Mouse (Mus musculus) embryonic facial prominence, embryonic 12.5 days (tissue): ENCODE results near the gene Sfn. TPM values are rescaled to one million over a fixed set of nuclear protein-coding genes. Genes with fewer than 3 reads are reported as not detected.

Experiments used
- ATAC-seq: fragments of 200-750 bp; cut with Nextera tagmentation; 2 replicates; pipeline ENCODE4 v1.8.0; 2017; ENCODE audit not compliant: insufficient number of reproducible peaks, insufficient read depth, low FRiP score, low TSS enrichment
- H3K27ac ChIP-seq: fragments of 300-500 bp; sonication (generic); 2 replicates; pipeline ENCODE4 v1.5.1; 2016; ENCODE audit warnings: mild to moderate bottlenecking
- H3K27me3 ChIP-seq: fragments of 300-500 bp; sonication (generic); 2 replicates; pipeline ENCODE4 v1.6.1; 2016; ENCODE audit warnings: mild to moderate bottlenecking, moderate library complexity
- H3K36me3 ChIP-seq: fragments of 300-500 bp; sonication (generic); 2 replicates; pipeline ENCODE4 v1.6.1; 2016; ENCODE audit warnings: mild to moderate bottlenecking
- H3K4me1 ChIP-seq: fragments of 300-500 bp; sonication (generic); 2 replicates; pipeline ENCODE4 v1.6.1; 2016
- H3K4me2 ChIP-seq: fragments of 300-500 bp; sonication (generic); replicated peaks from 2 replicates; pipeline ENCODE4 v1.6.1; 2016; ENCODE audit warnings: mild to moderate bottlenecking, moderate library complexity
- H3K4me3 ChIP-seq: fragments of 300-500 bp; sonication (generic); 2 replicates; pipeline ENCODE4 v1.5.1; 2016; ENCODE audit warnings: mild to moderate bottlenecking
- H3K9ac ChIP-seq: fragments of 300-500 bp; sonication (generic); 2 replicates; pipeline ENCODE4 v1.6.1; 2016; ENCODE audit warnings: mild to moderate bottlenecking, moderate library complexity
- H3K9me3 ChIP-seq: fragments of 300-500 bp; sonication (generic); 2 replicates; pipeline ENCODE4 v1.6.1; 2016; ENCODE audit warnings: mild to moderate bottlenecking, moderate library complexity
- WGBS: fragments of 180-500 bp; shearing (Covaris S2); methylation state at CpG from one replicate; pipeline ENCODE4 v1.1.7; 2016; 5-methylcytosine and 5-hydroxymethylcytosine counted together
- polyA plus RNA-seq: library from polyadenylated mRNA; unstranded; fragments of >200 nt; fragmentation: Nextera tagmentation; extraction: Ambion mirVana; gene quantifications from 2 replicates; pipeline ENCODE4 v1.2.1, GENCODE M21; 2016

The Sfn gene
- polyA plus RNA-seq, 1 experiment from 2014 or later, result 44.4 TPM

DNA sequence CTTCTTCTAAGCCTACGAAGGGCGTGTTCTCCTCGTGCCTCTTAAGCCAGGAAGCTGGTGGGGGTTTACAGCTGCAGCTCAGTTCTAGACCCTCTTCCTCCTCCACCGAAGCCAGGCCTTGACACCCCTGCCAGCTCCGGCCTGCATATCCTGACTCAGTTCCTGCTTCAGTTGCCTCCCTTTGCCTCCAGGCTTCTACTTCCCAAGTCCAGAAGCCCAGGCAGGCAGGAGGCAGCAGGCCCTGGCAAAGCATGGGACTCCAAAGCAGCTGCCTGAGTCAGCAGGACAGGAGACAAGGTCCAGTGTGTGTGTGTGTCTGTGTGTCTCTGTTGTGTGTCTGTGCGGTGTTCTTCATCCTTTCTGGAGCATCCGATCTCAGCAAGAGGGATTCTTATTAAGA, 2.2 kb upstream of the Sfn start:
- H3K36me3 ChIP-seq, result peaks cover 46% of the 10 kb centered on the region
- no peak overlapping the region for H3K27ac ChIP-seq
- 82% methylated on average over 7 of the region's 7 CpGs for WGBS
- ATAC-seq, result no peak
- no peaks in the 10 kb centered on the region for H3K9me3 ChIP-seq
- H3K4me3 ChIP-seq, result no peak overlapping the region
- H3K4me2 ChIP-seq, result no peak overlapping the region
- H3K27me3 ChIP-seq, result peaks cover 43% of the 10 kb centered on the region
- no peaks in the 10 kb centered on the region for H3K4me1 ChIP-seq
- no peak overlapping the region for H3K9ac ChIP-seq

DNA sequence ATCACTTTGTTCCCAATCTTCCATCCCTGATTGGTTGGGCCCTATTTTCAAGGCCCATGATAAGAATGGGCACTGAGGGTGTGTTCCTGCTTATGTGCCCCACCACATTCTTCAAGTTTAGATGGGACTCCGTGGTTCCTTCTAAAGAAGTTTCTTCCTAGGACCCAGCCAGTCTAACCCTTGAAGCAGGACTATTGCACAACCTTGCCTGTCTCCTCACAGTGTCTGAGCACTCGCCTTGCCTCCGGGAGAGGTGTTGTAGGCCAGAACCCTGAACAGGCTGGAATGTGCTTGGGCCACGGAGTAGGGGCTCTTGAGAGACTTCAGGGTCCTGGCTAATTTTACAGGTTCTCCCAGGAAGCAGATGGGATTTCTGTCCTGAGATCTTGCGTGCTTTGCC, 1.1 kb upstream of the Sfn start:
- Histone ChIP-seq H3K9me3 (no peaks in the 10 kb centered on the region), H3K4me1 (peaks cover 4% of the 10 kb centered on the region; the same call in 1 of the 2 replicates), H3K4me3 (no peak overlapping the region), H3K36me3 (peaks cover 36% of the 10 kb centered on the region), H3K9ac (no peak overlapping the region), H3K4me2 (no peak overlapping the region), H3K27ac (no peak overlapping the region), H3K27me3 (peaks cover 53% of the 10 kb centered on the region)
- no peak for ATAC-seq
- 91% methylated on average over 5 of the region's 5 CpGs for WGBS

DNA sequence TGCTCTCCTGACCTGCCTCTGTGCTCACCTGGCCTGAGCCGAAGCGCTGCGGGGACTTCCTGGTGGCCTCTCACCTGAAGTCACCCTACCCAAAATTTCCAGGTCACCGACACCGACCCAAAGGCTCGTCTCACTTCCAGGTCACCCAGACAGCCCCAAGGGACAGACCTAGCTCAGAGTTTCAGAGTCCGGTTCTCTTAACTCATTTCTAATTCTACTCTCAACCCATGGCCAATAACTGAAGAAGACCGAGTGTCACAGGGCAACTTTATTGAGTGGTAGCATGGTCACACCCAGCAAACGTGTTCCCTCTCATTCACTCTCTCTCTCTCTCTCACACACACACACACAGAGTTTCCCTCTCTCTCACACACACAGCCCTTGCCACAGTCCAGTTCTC, 1.7 kb downstream of the Sfn start:
- 15% methylated on average over 9 of the region's 9 CpGs for WGBS
- Histone ChIP-seq H3K9me3 (no peaks in the 10 kb centered on the region), H3K4me2 (peak overlapping the region; percentile 73), H3K27me3 (peaks cover 53% of the 10 kb centered on the region), H3K9ac (peak overlapping the region; percentile 53; the same call in 1 of the 2 replicates), H3K36me3 (peaks cover 16% of the 10 kb centered on the region), H3K27ac (peak overlapping the region; percentile 63; the same call in 1 of the 2 replicates), H3K4me3 (peak overlapping the region; percentile 44), H3K4me1 (peaks cover 4% of the 10 kb centered on the region; the same call in 1 of the 2 replicates)
- no peak for ATAC-seq

DNA sequence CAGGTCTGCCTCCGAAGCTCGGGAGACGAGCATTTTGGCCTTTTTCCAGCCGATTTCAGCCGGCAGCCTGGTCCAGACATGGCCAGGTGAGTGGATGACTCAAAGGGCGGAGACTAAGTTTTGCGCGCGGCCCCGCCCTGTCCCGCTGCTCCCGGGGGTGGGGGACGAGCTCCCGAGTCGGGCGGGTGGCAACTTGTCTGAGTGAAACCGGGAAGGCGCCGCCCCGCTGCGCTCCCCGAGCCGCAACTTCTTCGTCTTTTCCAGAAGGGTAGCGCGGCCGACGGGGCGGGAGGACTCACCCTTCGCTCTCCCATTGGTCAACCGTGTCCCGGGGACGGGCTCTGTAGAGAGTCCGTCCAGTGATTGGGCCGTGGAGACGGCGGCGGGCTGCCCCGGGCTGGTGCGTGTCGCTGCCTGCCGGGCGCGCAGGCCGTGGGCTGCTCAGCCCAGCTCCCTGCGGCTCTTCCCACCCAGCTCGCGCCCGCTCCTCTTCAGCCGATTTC, 2.3 kb downstream of the Sfn start:
- H3K27ac ChIP-seq, result peak overlapping the region; percentile 63; the same call in 1 of the 2 replicates
- H3K9ac ChIP-seq, result peak overlapping the region; percentile 53
- peak overlapping the region; percentile 73 for H3K4me2 ChIP-seq
- H3K27me3 ChIP-seq, result peaks cover 53% of the 10 kb centered on the region
- H3K4me1 ChIP-seq, result peaks cover 4% of the 10 kb centered on the region; the same call in 1 of the 2 replicates
- under 1% methylated on average over 50 of the region's 50 CpGs for WGBS
- ATAC-seq, result peak; percentile 96
- H3K4me3 ChIP-seq, result peak overlapping the region; percentile 44
- H3K36me3 ChIP-seq, result peaks cover 10% of the 10 kb centered on the region
- H3K9me3 ChIP-seq, result no peaks in the 10 kb centered on the region

DNA sequence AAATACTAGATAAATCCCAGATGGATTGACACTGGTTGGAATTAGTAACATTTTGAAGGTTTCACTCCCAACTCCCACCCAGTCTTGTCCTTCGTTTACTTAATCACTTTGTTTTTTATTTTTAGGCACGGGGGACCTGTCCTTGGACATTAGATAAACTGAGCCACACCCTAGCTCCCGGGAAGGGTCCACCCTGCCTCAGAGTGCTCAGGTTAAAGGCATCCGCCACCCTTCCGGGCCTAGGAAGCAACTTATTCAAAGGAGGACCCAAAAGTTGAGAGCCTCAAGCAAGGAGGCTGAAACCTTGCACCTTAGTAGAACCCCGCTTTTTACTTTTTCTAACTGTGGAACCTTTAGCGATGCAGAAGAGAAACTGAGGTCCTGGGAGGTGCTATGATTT, 2.9 kb downstream of the Sfn start:
- 0 out of 2 replicates have a peak overlapping the region, but pooled peaks have one; percentile 31 for H3K27ac ChIP-seq
- H3K4me1 ChIP-seq, result peaks cover 4% of the 10 kb centered on the region; the same call in 1 of the 2 replicates
- H3K27me3 ChIP-seq, result peaks cover 53% of the 10 kb centered on the region
- no peak for ATAC-seq
- peaks cover 8% of the 10 kb centered on the region for H3K36me3 ChIP-seq
- peak overlapping the region; percentile 73 for H3K4me2 ChIP-seq
- WGBS, result 26% methylated on average over 7 of the region's 7 CpGs
- peak overlapping the region; percentile 53 for H3K9ac ChIP-seq
- no peaks in the 10 kb centered on the region for H3K9me3 ChIP-seq
- peak overlapping the region; percentile 44 for H3K4me3 ChIP-seq

DNA sequence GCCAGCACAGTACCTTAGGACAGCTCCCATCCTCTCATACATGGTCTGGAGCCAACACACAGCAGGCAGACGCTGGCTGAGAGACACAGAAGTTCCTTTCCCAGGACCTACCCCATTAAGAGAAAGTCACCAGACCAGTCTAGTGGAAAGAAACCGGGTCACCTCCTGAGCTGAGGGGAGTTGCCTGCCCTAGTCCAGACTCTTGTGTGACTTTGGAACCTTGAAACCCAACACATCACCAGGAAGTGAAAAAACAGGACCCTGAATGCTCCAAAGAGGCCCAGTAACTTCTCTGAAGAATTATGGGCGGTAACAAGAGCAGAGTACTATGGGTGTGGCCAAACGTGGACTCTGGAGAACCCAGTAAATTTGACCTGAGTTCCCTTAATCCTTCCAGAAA, 3.4 kb downstream of the Sfn start:
- H3K4me3 ChIP-seq, result no peak overlapping the region

DNA sequence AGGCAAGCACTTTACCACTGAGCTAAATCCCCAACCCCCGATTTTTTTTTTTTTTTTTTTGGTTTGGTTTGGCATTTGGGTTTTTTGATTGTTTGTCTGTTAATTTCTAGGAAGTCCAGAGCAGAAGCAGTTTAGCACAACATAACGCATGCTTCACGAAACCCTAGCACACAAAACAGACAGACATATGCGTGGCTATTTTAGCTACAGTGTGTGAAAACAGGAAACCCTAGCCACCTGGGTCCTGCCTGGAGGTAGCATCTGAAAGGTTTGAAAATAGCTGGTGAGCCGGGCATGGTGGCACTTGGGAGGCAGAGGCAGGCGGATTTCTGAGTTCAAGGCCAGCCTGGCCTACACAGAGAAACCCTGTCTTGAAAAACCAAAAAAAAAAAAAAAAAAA, 5.9 kb downstream of the Sfn start:
- Histone ChIP-seq H3K4me2 (no peak overlapping the region), H3K27me3 (peaks cover 28% of the 10 kb centered on the region), H3K27ac (no peak overlapping the region), H3K4me1 (peaks cover 4% of the 10 kb centered on the region; the same call in 1 of the 2 replicates), H3K4me3 (no peak overlapping the region), H3K9ac (no peak overlapping the region), H3K9me3 (no peaks in the 10 kb centered on the region), H3K36me3 (peaks cover 8% of the 10 kb centered on the region)
- no peak for ATAC-seq
- WGBS, result 79% methylated on average over 6 of the region's 6 CpGs

More for the DNA sequence above, 3.4 kb downstream of the Sfn start:
- Histone ChIP-seq H3K27ac (no peak overlapping the region), H3K9ac (no peak overlapping the region), H3K4me2 (no peak overlapping the region), H3K9me3 (no peaks in the 10 kb centered on the region), H3K36me3 (peaks cover 3% of the 10 kb centered on the region), H3K4me1 (peaks cover 4% of the 10 kb centered on the region; the same call in 1 of the 2 replicates), H3K27me3 (peaks cover 53% of the 10 kb centered on the region)
- ATAC-seq, result no peak
- WGBS, result 40% methylated on average over 4 of the region's 4 CpGs

DNA sequence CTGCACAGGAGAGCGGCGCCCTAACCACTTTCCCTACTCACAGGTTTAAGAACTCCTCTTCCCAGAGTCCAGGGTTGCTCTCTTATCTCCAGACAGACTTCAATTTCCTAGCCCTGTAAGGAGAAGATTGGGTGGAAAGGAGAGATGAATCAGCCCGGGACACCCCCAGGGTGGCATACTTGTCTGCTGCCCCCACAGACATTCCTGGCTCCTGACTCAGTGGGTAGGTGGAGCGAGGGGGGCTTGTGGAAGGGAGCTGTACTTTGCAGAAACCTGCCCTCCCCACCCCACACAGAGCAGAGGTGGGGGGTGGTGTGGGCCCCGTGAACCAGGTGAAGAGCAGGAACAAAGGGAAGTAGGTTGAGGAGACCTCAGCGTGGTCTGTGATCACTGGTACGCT, 6.4 kb downstream of the Sfn start:
- Histone ChIP-seq H3K4me1 (peaks cover 4% of the 10 kb centered on the region; the same call in 1 of the 2 replicates), H3K27me3 (peaks cover 23% of the 10 kb centered on the region), H3K4me2 (no peak overlapping the region), H3K4me3 (no peak overlapping the region), H3K36me3 (peaks cover 14% of the 10 kb centered on the region), H3K9ac (0 out of 2 replicates have a peak overlapping the region, but pooled peaks have one; percentile 7), H3K27ac (0 out of 2 replicates have a peak overlapping the region, but pooled peaks have one; percentile 6), H3K9me3 (no peaks in the 10 kb centered on the region)
- WGBS, result 67% methylated on average over 7 of the region's 7 CpGs
- no peak for ATAC-seq

DNA sequence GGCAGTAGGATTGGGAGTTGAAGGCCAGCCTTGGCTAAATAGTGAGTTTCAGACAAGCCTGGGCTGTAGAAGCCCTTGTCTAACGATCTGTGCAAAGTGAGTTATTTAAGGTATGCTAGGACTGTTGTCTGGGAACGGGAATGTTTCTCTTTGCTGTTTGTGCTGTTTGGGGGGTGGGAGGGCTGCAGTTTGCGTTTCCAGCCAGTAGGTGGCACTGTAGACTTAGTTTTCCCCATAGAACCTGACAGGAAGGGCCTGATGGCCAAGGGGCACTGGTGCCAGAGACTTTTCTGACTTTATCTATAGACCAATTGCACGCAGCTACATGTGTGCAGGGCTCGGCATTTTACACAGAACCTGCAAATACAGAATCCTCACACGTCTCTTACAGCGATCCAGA, 9.4 kb downstream of the Sfn start:
- H3K9ac ChIP-seq, result no peak overlapping the region
- H3K27ac ChIP-seq, result no peak overlapping the region
- no peaks in the 10 kb centered on the region for H3K9me3 ChIP-seq
- H3K4me2 ChIP-seq, result no peak overlapping the region
- no peaks in the 10 kb centered on the region for H3K27me3 ChIP-seq
- WGBS, result 32% methylated on average over 7 of the region's 7 CpGs
- H3K36me3 ChIP-seq, result peaks cover 43% of the 10 kb centered on the region
- H3K4me1 ChIP-seq, result no peaks in the 10 kb centered on the region
- H3K4me3 ChIP-seq, result no peak overlapping the region
- ATAC-seq, result no peak

DNA sequence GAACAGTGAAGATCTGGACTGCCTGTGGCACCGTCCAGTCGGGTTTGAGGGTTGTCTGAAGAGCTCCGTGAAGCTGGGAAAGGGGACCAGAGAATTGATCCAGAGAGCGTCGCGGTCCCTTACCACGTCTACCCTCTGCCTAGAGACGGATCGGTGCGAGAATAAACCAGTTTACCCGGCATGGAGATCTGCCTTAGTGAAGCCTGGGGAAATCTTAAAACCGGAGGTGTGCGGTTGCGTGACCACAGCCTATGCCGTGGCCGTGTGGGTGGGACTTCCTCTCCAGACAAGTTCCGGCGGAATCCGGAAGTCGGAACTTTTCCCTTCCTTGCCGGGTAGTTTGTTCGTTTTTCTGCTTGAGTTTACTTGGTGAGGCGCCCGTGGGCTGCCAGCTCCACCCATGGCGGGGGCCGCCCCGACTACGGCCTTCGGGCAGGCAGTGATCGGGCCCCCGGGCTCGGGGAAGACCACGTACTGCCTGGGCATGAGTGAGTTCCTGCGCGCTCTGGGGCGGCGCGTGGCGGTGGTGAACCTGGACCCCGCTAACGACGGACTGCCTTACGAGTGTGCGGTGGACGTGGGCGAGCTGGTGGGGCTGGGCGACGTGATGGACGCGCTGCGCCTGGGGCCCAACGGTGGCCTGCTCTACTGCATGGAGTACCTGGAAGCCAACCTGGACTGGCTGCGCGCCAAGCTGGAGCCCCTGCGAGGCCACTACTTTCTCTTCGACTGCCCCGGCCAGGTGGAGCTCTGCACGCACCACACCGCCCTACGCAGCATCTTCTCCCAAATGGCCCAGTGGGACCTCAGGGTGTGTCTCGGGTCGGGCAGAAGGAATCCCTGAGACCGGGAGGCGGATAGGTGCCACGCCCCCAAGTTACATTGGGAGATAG, 17.7 kb downstream of the Sfn start, which contains the start of gene Gpn2:
TSS of gene Gpn2 (plus strand) at position 304 of the 893 bp plus-strand sequence.
- 1% methylated on average over 65 of the region's 65 CpGs for WGBS
- no peaks in the 10 kb centered on the region for H3K9me3 ChIP-seq
- H3K27me3 ChIP-seq, result no peaks in the 10 kb centered on the region
- peak within 1 kb of the TSS; percentile 86 for H3K4me3 ChIP-seq
- peak within 1 kb of the TSS; percentile 82 for H3K9ac ChIP-seq
- H3K36me3 ChIP-seq, result peaks cover 61% of the 10 kb centered on the region
- ATAC-seq, result peak; percentile 67; the same call in 1 of the 2 replicates
- peak within 1 kb of the TSS; percentile 67 for H3K27ac ChIP-seq
- H3K4me1 ChIP-seq, result peaks cover 10% of the 10 kb centered on the region; the same call in 1 of the 2 replicates
- H3K4me2 ChIP-seq, result peak within 1 kb of the TSS; percentile 98

DNA sequence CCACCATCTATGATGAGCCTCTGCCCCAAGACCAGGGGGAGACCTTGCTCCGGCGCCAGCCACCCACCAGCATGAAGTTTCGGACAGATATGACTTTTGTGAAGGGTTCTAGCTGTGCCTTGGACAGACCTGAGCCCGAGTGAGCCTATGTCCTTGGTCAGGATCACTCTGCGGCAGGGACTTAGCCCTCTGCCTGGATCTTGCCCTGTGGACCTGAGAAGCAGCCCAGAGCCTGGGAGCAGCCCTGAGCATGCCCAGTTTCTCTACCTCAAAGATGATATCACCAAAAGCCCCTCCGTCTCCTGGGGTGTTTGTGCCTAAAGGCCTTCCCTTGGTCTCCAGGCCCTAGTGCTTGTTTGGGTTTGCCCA, 18.3 kb downstream of the Sfn start:
- 58% methylated on average over 6 of the region's 6 CpGs for WGBS
- peak overlapping the region; percentile 67; the same call in 1 of the 2 replicates for H3K27ac ChIP-seq
- ATAC-seq, result no peak
- peaks cover 10% of the 10 kb centered on the region; the same call in 1 of the 2 replicates for H3K4me1 ChIP-seq
- H3K4me3 ChIP-seq, result peak overlapping the region; percentile 86
- peak overlapping the region; percentile 98 for H3K4me2 ChIP-seq
- H3K9me3 ChIP-seq, result no peaks in the 10 kb centered on the region
- peak overlapping the region; percentile 82 for H3K9ac ChIP-seq
- H3K36me3 ChIP-seq, result peaks cover 61% of the 10 kb centered on the region
- H3K27me3 ChIP-seq, result no peaks in the 10 kb centered on the region
